Mouse (Mus musculus): Measurements from ENCODE around the gene Ankrd44. TPM values are rescaled to one million over a fixed set of nuclear protein-coding genes. Genes with fewer than 3 reads are reported as not detected.

The Ankrd44 gene
- total RNA-seq, 2 experiments from 2014 or later: 7.5 to 9.6 TPM

DNA sequence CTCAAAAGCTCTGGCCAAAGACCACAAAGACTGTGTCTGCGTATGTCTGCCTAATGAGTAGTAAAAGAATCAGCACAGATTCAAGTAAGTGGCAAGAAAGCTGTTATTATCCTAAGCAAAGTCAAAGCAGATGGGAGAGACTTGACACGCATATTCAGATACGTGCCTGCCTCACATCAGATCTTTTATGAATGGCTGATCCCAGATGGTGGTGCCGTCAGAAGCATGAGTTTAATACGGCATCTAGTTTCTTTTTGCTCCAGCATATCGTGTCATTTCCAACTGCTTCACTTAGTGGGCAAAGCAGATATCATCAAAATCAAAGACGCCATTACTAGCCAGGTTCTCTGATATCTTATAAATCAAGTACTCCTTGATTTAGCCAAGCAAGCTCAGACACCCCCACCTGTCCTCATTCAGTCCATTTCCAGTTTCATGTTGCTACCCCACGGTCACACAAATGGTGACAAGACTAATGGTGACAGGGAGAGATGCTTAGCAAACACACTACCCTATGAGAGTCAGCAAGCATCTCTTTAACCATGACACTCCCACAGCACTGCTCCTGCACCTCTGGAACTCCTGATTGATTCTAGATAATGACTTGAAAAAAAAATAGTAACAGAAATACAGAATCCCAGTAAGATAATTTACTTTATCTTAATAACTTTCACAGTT is 218.2 kb downstream of the Ankrd44 start:
- no peak for DNase-seq
- intact Hi-C loops (cut with DNase I): loop anchor here (2.0 kb wide), 1 partner anchor 41 kb away; no protein-coding TSS in a partner anchor
- H3K27ac ChIP-seq: no peak overlapping the region
- TF ChIP-seq CTCF (IDR thresholded peaks at IDR 0.05): no peak
- H3K4me3 ChIP-seq: no peak overlapping the region

DNA sequence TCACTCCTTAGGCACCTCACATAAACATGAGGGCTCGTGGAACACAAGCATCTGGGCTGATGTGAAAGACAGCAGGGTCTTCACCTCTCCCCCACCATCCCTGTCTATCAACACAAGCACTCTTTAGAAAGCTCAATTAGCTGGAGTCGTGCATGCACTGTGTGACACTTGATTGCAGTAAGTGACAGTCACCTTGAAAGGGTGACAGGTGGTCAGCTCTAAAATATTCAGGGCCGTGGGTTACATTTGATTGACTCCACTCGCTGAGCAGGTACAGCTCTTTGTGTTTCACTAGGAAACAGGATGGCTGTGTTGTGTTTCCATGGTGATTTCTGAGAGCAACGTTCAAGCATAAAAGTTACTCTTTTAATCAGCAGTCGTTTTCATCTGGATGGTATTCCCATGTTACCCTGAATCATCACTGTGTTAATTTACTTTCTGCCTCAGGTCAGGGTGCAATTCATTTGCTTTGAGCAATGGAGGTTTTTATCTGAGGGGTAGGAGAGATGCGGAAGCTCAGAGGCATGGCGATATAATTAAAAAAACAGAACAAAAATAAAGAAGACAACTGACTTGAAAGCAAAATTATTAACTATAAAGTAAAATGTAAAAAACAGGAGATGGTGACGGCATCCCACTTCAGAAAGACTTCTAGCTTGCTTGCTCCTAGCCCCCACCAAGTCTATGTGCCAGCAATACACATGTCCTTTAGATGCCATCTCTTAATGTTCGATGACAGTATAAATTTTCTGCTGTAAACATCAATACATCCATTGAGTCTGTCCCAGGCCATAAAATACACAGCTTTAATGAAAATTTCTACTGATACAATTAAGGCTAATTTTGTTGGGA is 218.9 kb downstream of the Ankrd44 start:
- no peak overlapping the region for H3K27ac ChIP-seq
- no peak for TF ChIP-seq CTCF (IDR thresholded peaks at IDR 0.05)
- intact Hi-C loops (cut with DNase I): loop anchor here (2.0 kb wide), 1 partner anchor 40 kb away; no protein-coding TSS in a partner anchor
- H3K4me3 ChIP-seq: no peak overlapping the region
- DNase-seq: no peak

DNA sequence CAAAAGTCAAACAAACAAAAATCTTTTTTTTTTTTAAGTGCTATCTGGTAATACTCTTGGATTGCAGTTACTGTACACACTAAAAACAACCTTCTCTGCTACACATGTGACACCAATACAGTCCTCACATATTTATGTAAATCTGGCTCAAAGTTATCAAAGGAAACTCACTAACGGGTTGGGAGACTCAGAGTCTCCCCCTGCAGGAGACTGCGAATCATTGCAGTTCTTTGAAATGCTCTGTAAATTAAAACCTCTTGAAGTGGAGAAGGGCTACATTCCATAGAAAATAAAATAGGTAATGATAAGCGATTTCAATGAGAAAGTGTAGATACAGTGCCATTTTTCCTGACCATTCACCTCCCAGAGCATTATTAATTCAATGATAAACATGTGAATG is 219.6 kb downstream of the Ankrd44 start:
- DNase-seq: no peak
- Histone ChIP-seq H3K27ac (no peak overlapping the region), H3K4me3 (no peak overlapping the region)
- peak; percentile 71 for TF ChIP-seq CTCF (IDR thresholded peaks at IDR 0.05)
- intact Hi-C loops (cut with DNase I): loop anchor here (2.0 kb wide), 1 partner anchor 40 kb away; no protein-coding TSS in a partner anchor

DNA sequence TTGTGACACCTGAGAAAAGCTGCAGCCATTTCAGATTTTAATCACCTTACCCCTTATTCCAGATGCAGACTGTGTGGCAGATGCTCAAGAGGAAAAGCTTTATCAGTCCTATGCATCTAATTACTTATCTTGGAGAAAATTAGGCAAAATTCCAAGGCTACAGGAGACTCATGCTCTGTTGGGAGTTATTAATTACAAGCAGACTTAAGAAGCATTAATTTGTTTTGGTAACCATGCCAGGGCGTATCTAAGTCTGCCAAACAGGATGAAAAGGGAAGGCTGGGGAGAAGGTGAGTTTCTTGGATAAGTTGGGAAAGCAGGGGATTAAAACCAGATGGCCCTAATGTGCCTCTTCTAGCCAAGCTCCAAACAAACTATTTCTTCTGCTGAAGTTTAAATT is 222.7 kb downstream of the Ankrd44 start:
- no peak overlapping the region for H3K4me3 ChIP-seq
- DNase-seq: no peak
- intact Hi-C loops (cut with DNase I): no loop called here
- no peak for TF ChIP-seq CTCF (IDR thresholded peaks at IDR 0.05)
- no peak overlapping the region for H3K27ac ChIP-seq

DNA sequence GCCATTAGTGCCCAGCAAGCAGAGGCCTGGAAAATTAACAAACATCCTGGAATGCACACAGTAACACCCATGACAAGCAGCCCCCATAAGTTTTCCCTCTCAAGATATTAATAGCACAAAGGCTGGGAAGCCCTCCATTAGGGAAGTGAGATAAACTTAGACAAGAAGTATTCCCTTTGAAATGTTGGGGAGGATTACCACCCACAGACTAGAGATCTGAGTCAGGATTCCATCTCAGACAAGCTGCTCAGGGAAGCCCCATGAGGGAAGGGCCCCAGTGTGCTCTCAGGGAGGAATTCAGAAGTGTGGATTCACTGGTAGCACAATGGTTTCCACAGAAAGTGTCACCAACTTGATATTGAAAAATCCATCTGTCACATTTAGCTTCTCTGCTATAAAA is 223.3 kb downstream of the Ankrd44 start:
- intact Hi-C loops (cut with DNase I): no loop called here
- no peak for DNase-seq
- Histone ChIP-seq H3K4me3 (no peak overlapping the region), H3K27ac (no peak overlapping the region; the same call in 1 of the 2 replicates)
- TF ChIP-seq CTCF (IDR thresholded peaks at IDR 0.05): no peak

DNA sequence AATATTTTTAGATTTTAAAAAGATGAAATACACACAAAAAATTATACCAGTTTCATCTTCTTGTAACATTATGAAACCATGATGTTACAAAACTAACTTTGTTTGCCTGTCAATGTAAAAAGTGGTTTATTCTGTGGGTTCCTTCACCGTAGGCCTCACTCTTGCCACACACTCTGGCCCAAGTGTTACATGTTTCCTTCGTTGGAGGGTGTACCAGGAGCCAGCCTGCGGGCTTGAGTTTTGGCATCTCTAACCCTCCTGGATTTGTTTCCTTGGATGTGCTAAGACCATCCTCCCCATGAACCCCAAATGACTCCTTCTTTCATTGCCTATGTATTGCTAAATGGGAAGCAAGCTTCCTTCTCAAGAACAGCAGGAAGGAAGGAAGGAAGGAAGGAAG is 230.8 kb downstream of the Ankrd44 start:
- Histone ChIP-seq H3K4me3 (no peak overlapping the region), H3K27ac (no peak overlapping the region)
- no peak for DNase-seq
- intact Hi-C loops (cut with DNase I): no loop called here
- TF ChIP-seq CTCF (IDR thresholded peaks at IDR 0.05): no peak

DNA sequence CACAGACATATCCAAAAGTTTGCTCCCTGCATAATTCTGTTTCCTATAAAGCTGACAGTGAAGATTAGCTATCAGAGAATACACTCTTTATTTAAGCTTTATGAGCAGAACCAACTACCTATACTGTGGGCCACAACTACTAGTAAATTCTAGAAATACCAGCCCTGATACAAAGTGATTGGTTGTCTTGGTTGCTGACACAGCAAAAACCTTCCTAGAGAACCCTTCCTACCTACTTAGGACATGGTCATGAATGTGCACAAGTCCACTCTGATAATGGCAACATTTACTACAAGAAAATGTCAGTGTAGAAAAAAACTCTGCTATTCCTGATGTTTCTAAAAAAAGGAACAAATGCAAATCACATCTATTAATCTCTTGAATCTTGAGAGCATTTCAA is 234.4 kb downstream of the Ankrd44 start:
- Histone ChIP-seq H3K27ac (no peak overlapping the region), H3K4me3 (no peak overlapping the region)
- intact Hi-C loops (cut with DNase I): no loop called here
- no peak for TF ChIP-seq CTCF (IDR thresholded peaks at IDR 0.05)
- DNase-seq: no peak

DNA sequence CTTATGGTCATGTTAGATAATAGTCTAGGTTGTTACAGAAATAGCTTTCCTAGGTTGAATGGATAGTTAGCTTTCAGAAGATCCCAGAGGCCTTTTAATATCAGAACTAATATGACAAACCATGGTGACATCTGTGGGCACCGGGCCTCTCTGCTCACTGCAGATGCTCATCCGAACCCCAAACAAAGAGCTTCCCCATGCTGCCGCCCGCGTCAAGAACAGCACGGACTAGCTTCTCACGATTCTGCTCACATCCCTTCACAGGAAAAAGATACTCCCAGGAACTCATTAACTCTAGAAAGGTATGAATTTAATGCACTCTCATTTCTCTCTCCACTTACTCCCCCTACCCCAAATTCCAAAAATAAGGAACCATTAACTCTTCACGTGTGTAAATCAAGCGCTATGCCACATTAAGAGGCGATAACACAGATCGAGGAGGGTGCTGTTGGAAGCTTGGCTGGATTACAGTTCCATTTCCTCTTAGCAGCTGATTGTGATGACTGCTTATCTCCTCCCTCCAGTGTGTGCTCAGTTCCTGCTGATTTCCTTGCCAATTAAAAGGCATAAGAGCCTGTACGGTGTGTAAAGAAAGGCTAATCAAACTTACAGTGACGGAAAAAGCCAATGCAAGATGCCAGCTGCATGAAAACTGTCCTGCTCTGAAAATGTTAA is 235.8 kb downstream of the Ankrd44 start:
- DNase-seq: no peak
- intact Hi-C loops (cut with DNase I): no loop called here
- H3K27ac ChIP-seq: peak overlapping the region; percentile 52
- H3K4me3 ChIP-seq: peak overlapping the region; percentile 14; the same call in 1 of the 2 replicates
- no peak for TF ChIP-seq CTCF (IDR thresholded peaks at IDR 0.05)

DNA sequence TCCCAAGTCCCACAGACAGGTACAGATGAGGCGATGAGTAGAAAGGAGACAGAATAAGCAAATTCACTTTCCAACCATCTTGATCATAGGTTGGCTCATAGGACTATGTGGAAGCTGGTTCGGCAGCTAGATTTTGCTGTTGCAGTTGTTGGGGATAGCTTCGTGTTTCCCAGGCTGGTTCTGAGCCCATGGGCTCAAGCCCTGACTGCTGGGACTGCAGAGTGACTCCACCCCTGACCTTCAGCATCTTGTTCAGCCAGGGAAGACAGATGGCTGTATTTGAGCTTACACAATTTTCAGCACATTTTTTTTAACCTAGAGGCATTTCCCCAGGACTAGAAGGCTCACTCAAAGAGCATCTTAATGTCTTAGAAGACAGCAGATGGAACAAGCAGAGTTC is 237.7 kb downstream of the Ankrd44 start:
- no peak for DNase-seq
- TF ChIP-seq CTCF (IDR thresholded peaks at IDR 0.05): no peak
- H3K27ac ChIP-seq: peak overlapping the region; percentile 2; the same call in 1 of the 2 replicates
- H3K4me3 ChIP-seq: no peak overlapping the region
- intact Hi-C loops (cut with DNase I): no loop called here

DNA sequence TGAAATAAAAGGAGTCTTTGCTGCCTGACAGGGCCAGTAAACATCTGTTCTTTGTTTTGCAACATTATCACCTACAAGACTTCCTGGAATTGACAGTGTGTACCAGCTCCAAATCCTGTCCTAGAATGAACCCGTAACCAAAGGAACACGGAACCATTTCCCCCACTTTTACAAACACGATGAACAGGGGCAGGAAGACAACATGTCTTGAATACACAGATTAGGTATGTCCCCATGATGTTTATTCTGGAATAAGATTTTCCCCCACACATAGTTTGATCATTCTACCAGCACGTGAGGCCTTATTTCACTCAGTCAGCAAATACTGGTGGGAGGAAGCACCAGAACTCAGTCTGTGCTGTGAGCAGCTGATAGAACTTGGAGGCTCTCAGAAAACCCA is 241.9 kb downstream of the Ankrd44 start:
- Histone ChIP-seq H3K4me3 (no peak overlapping the region), H3K27ac (peak overlapping the region; percentile 76)
- DNase-seq: no peak
- TF ChIP-seq CTCF (IDR thresholded peaks at IDR 0.05): no peak
- intact Hi-C loops (cut with DNase I): no loop called here

DNA sequence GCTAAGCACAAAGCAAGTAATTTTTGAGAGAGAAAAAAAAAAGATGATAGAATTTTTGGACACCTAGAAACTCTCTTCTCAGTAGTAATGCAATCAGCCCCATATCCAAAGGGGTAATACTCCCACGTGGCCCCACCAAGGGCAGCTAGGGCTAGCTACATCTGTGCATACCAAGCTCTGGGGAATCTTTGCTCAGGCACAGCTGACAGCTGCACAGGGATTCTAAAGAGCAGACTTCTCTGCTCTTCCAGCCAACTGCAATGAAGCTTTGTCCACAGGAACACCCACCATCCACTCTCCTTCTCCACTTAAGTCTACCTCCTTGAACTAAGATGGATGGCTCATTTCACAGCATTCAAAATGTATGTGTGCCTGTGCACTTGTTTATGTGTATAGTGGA is 246.6 kb downstream of the Ankrd44 start:
- no peak overlapping the region for H3K27ac ChIP-seq
- DNase-seq: no peak
- intact Hi-C loops (cut with DNase I): no loop called here
- no peak overlapping the region for H3K4me3 ChIP-seq
- TF ChIP-seq CTCF (IDR thresholded peaks at IDR 0.05): no peak

DNA sequence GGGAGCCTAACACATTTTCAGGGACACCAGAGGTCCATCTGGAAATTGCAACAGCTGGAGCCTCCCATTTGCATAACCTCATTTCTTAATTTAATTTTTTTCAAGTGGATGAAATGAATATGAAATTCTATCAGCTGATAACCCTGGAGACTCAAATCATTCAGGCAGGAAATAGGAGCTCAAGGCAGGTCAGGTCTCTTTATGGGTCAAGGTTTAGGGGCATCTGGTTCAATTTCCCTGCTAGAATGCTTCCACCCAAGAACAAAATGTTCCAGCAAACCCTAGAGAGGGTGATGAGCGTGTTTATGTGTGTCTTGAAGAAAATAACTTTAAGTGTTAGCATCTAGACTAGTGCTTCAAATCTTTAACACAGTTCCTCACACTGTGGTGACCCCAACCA is 248.2 kb downstream of the Ankrd44 start:
- DNase-seq: no peak
- intact Hi-C loops (cut with DNase I): no loop called here
- H3K27ac ChIP-seq: no peak overlapping the region
- TF ChIP-seq CTCF (IDR thresholded peaks at IDR 0.05): no peak
- no peak overlapping the region for H3K4me3 ChIP-seq

DNA sequence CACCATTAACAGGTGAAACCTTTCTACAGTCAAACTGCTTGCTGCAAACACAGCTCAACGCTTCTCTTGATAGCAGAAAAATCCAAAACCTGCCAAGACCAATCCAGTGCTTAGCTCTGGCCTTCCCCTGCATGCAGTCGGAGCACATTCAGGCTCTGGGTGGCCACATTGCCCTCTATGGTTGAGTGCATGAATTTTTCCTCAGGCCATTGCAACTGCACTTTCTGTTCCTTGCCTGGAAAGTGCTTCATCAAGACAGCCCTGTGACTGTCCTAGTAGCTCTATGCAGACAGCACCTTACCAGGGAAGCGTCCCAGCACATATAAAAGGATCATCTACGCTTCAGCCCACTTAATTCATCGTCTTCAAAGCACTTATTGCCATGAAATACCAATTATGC is 250.7 kb downstream of the Ankrd44 start:
- intact Hi-C loops (cut with DNase I): no loop called here
- Histone ChIP-seq H3K4me3 (no peak overlapping the region), H3K27ac (no peak overlapping the region)
- DNase-seq: no peak
- no peak for TF ChIP-seq CTCF (IDR thresholded peaks at IDR 0.05)
